Mouse (Mus musculus): ENCODE measurements around the gene Phf14. TPM values are rescaled to one million over a fixed set of nuclear protein-coding genes. Genes with fewer than 3 reads are reported as not detected.

The Phf14 gene
- polyA plus RNA-seq, 1 experiment from 2014 or later = 93.3 TPM

- no peaks in the 10 kb centered on the region for H3K27me3 ChIP-seq (replicated peaks)
- no peak overlapping the region for H3K27ac ChIP-seq
- ATAC-seq (replicated peaks) = no peak
- H3K9ac ChIP-seq = no peak overlapping the region
- WGBS = 89% methylated on average over 7 of the region's 7 CpGs
- H3K4me1 ChIP-seq = no peaks in the 10 kb centered on the region
- no peaks in the 10 kb centered on the region for H3K9me3 ChIP-seq
- no peaks in the 10 kb centered on the region; the same call in 1 of the 2 replicates for H3K36me3 ChIP-seq (replicated peaks)
- H3K4me3 ChIP-seq = no peak overlapping the region
- no peak overlapping the region for H3K4me2 ChIP-seq
Observed at GRCm38 (mm10) chr6:11960172-11960571, 52.6 kb downstream of the Phf14 start.

GRCm38 (mm10) chr6:11993782-11994181 is 86.2 kb downstream of the Phf14 start:
- 97% methylated on average over 1 of the region's 1 CpGs for WGBS
- ATAC-seq (replicated peaks) = no peak
- H3K4me3 ChIP-seq = no peak overlapping the region
- no peak overlapping the region for H3K4me2 ChIP-seq
- H3K9ac ChIP-seq = no peak overlapping the region
- H3K4me1 ChIP-seq = no peaks in the 10 kb centered on the region
- H3K9me3 ChIP-seq = no peaks in the 10 kb centered on the region
- no peaks in the 10 kb centered on the region for H3K27me3 ChIP-seq (replicated peaks)
- H3K36me3 ChIP-seq (replicated peaks) = peaks cover 16% of the 10 kb centered on the region; the same call in 1 of the 2 replicates
- no peak overlapping the region for H3K27ac ChIP-seq

- H3K36me3 ChIP-seq (replicated peaks) = peaks cover 16% of the 10 kb centered on the region; the same call in 1 of the 2 replicates
- H3K27me3 ChIP-seq (replicated peaks) = no peaks in the 10 kb centered on the region
- WGBS = 88% methylated on average over 4 of the region's 4 CpGs
- no peak overlapping the region for H3K27ac ChIP-seq
- no peak overlapping the region for H3K4me2 ChIP-seq
- no peak for ATAC-seq (replicated peaks)
- no peaks in the 10 kb centered on the region for H3K4me1 ChIP-seq
- no peak overlapping the region for H3K4me3 ChIP-seq
- no peak overlapping the region for H3K9ac ChIP-seq
- no peaks in the 10 kb centered on the region for H3K9me3 ChIP-seq
Observed at GRCm38 (mm10) chr6:11998576-11998975, 91.0 kb downstream of the Phf14 start.

- H3K4me2 ChIP-seq = no peak overlapping the region
- no peak overlapping the region for H3K4me3 ChIP-seq
- H3K36me3 ChIP-seq (replicated peaks) = peaks cover 16% of the 10 kb centered on the region; the same call in 1 of the 2 replicates
- no peak for ATAC-seq (replicated peaks)
- H3K27me3 ChIP-seq (replicated peaks) = no peaks in the 10 kb centered on the region
- no peaks in the 10 kb centered on the region for H3K4me1 ChIP-seq
- H3K9me3 ChIP-seq = no peaks in the 10 kb centered on the region
- no peak overlapping the region for H3K9ac ChIP-seq
- WGBS = 87% methylated on average over 1 of the region's 1 CpGs
- no peak overlapping the region for H3K27ac ChIP-seq
Observed at GRCm38 (mm10) chr6:11999506-11999905, 91.9 kb downstream of the Phf14 start.

GRCm38 (mm10) chr6:12005455-12005854 is 97.8 kb downstream of the Phf14 start:
- Histone ChIP-seq H3K27me3 (replicated peaks) (no peaks in the 10 kb centered on the region), H3K4me3 (no peak overlapping the region), H3K9ac (no peak overlapping the region), H3K4me2 (no peak overlapping the region), H3K9me3 (no peaks in the 10 kb centered on the region), H3K27ac (no peak overlapping the region), H3K4me1 (no peaks in the 10 kb centered on the region), H3K36me3 (replicated peaks) (peaks cover 3% of the 10 kb centered on the region; the same call in 1 of the 2 replicates)
- no peak for ATAC-seq (replicated peaks)
- 93% methylated on average over 4 of the region's 4 CpGs for WGBS

GRCm38 (mm10) chr6:12006001-12006400 is 98.4 kb downstream of the Phf14 start:
- Histone ChIP-seq H3K36me3 (replicated peaks) (peaks cover 3% of the 10 kb centered on the region; the same call in 1 of the 2 replicates), H3K9ac (no peak overlapping the region), H3K9me3 (no peaks in the 10 kb centered on the region), H3K27ac (no peak overlapping the region), H3K4me1 (no peaks in the 10 kb centered on the region), H3K4me2 (no peak overlapping the region), H3K27me3 (replicated peaks) (no peaks in the 10 kb centered on the region), H3K4me3 (no peak overlapping the region)
- no peak for ATAC-seq (replicated peaks)
- WGBS = 100% methylated on average over 1 of the region's 1 CpGs

- Histone ChIP-seq H3K4me3 (no peak overlapping the region), H3K27me3 (replicated peaks) (no peaks in the 10 kb centered on the region), H3K4me2 (no peak overlapping the region), H3K36me3 (replicated peaks) (0 out of 2 replicates have a peak, but pooled peaks cover 3% of the 10 kb centered on the region), H3K4me1 (no peaks in the 10 kb centered on the region), H3K27ac (no peak overlapping the region), H3K9ac (no peak overlapping the region), H3K9me3 (no peaks in the 10 kb centered on the region)
- no peak for ATAC-seq (replicated peaks)
- 94% methylated on average over 5 of the region's 5 CpGs for WGBS
Observed at GRCm38 (mm10) chr6:12012103-12012502, 104.5 kb downstream of the Phf14 start.

GRCm38 (mm10) chr6:12014035-12014434 is 106.4 kb downstream of the Phf14 start:
- Histone ChIP-seq H3K4me2 (no peak overlapping the region), H3K4me3 (no peak overlapping the region), H3K27me3 (replicated peaks) (no peaks in the 10 kb centered on the region), H3K9ac (no peak overlapping the region), H3K27ac (no peak overlapping the region), H3K36me3 (replicated peaks) (no peaks in the 10 kb centered on the region), H3K4me1 (no peaks in the 10 kb centered on the region), H3K9me3 (no peaks in the 10 kb centered on the region)
- WGBS = 30% methylated on average over 2 of the region's 2 CpGs
- no peak for ATAC-seq (replicated peaks)

- no peaks in the 10 kb centered on the region for H3K27me3 ChIP-seq (replicated peaks)
- H3K36me3 ChIP-seq (replicated peaks) = no peaks in the 10 kb centered on the region
- no peak overlapping the region for H3K4me2 ChIP-seq
- no peaks in the 10 kb centered on the region for H3K9me3 ChIP-seq
- no peak overlapping the region for H3K4me3 ChIP-seq
- H3K9ac ChIP-seq = no peak overlapping the region
- H3K4me1 ChIP-seq = no peaks in the 10 kb centered on the region
- WGBS = 92% methylated on average over 2 of the region's 2 CpGs
- H3K27ac ChIP-seq = no peak overlapping the region
- ATAC-seq (replicated peaks) = no peak
Observed at GRCm38 (mm10) chr6:12014733-12015132, 107.1 kb downstream of the Phf14 start.

- Histone ChIP-seq H3K27me3 (replicated peaks) (no peaks in the 10 kb centered on the region), H3K9me3 (no peaks in the 10 kb centered on the region), H3K4me3 (no peak overlapping the region), H3K4me1 (no peaks in the 10 kb centered on the region), H3K4me2 (no peak overlapping the region), H3K36me3 (replicated peaks) (no peaks in the 10 kb centered on the region; the same call in 1 of the 2 replicates), H3K9ac (no peak overlapping the region), H3K27ac (no peak overlapping the region)
- 81% methylated on average over 1 of the region's 1 CpGs for WGBS
- ATAC-seq (replicated peaks) = no peak
Observed at GRCm38 (mm10) chr6:12019736-12020135, 112.1 kb downstream of the Phf14 start.

- H3K27ac ChIP-seq = no peak overlapping the region
- H3K4me1 ChIP-seq = no peaks in the 10 kb centered on the region
- H3K36me3 ChIP-seq (replicated peaks) = no peaks in the 10 kb centered on the region; the same call in 1 of the 2 replicates
- no peaks in the 10 kb centered on the region for H3K9me3 ChIP-seq
- no peak overlapping the region for H3K4me2 ChIP-seq
- no peak overlapping the region for H3K9ac ChIP-seq
- no peak overlapping the region for H3K4me3 ChIP-seq
- WGBS = 84% methylated on average over 3 of the region's 3 CpGs
- no peaks in the 10 kb centered on the region for H3K27me3 ChIP-seq (replicated peaks)
- ATAC-seq (replicated peaks) = no peak
Observed at GRCm38 (mm10) chr6:12020156-12020555, 112.5 kb downstream of the Phf14 start.

- Histone ChIP-seq H3K36me3 (replicated peaks) (no peaks in the 10 kb centered on the region; the same call in 1 of the 2 replicates), H3K4me3 (no peak overlapping the region), H3K9ac (no peak overlapping the region), H3K9me3 (no peaks in the 10 kb centered on the region), H3K4me2 (no peak overlapping the region), H3K4me1 (no peaks in the 10 kb centered on the region), H3K27ac (no peak overlapping the region), H3K27me3 (replicated peaks) (no peaks in the 10 kb centered on the region)
- WGBS = 92% methylated on average over 4 of the region's 4 CpGs
- ATAC-seq (replicated peaks) = no peak
Observed at GRCm38 (mm10) chr6:12020738-12021137, 113.1 kb downstream of the Phf14 start.

- Histone ChIP-seq H3K9ac (no peak overlapping the region), H3K9me3 (no peaks in the 10 kb centered on the region), H3K4me3 (no peak overlapping the region), H3K36me3 (replicated peaks) (no peaks in the 10 kb centered on the region; the same call in 1 of the 2 replicates), H3K27ac (no peak overlapping the region), H3K4me2 (no peak overlapping the region), H3K27me3 (replicated peaks) (no peaks in the 10 kb centered on the region), H3K4me1 (no peaks in the 10 kb centered on the region)
- WGBS = 93% methylated on average over 4 of the region's 4 CpGs
- no peak for ATAC-seq (replicated peaks)
Observed at GRCm38 (mm10) chr6:12021480-12021879, 113.9 kb downstream of the Phf14 start.

All from midbrain, embryonic 15.5 days (tissue).